ENCODE assay signal across 1 mouse cellular context in genomic region chr10:67079030-67079429, GRCm38 (mm10).
TF ChIP-seq lines count a peak whose summit lies in the region.

No protein-coding gene starts in this region.

TF ChIP-seq in CH12.LX, 34 proteins besides CTCF, POLR2A, EP300 and RAD21:
- peak; percentile 29; the same call in 1 of the 2 replicates for TF ChIP-seq ETS1 (conservative IDR thresholded peaks at IDR 0.05; ENCODE audit: low read depth, low read length)
- TF ChIP-seq NELFE (IDR thresholded peaks at IDR 0.05; ENCODE audit: low read depth, low read length) = no peak
